Comparison of ENCODE assay signal across 34 mouse cellular contexts in the genomic region with DNA sequence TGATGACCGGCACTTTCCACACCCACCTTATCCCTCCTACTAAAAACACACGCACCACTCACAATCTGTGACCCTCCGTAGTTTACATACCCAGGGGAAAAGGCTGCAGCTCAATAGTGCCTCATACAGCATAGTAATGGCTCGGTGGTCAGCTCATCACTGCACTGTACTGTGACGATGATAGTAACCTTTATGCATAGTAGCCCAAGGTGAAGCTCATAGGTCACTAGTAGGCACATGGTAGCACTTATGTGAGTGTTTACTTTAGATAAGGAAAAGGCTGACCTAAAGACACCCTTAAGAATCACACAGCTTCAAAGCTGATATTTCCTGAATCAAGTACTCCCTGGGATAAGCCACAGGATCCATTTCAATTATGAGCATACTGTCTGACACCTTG. TPM values are rescaled to one million over a fixed set of nuclear protein-coding genes. Genes with fewer than 3 reads are reported as not detected.
DNase-seq lines count a peak whose midpoint lies in the region; ATAC-seq lines count a peak whose summit lies in the region.
"Had no signal": no experiment of that assay in that cellular context is flagged by ENCODE, and none has a peak within 500 bp of the region (broad histone marks: within the 10 kb centered on the region; RNA-seq: fewer than 3 reads in every experiment).

No protein-coding gene starts in this region.

- intact Hi-C loops in left cerebral cortex, postnatal 10 days (cut with DNase I) = no loop called here

- H3K4me2 ChIP-seq in forebrain, embryonic 15.5 days (replicated peaks) = no peak overlapping the region
- no peak overlapping the region for H3K4me2 ChIP-seq in liver, embryonic 11.5 days
- H3K4me2 ChIP-seq in liver, embryonic 13.5 days = no peak overlapping the region
- no peak overlapping the region for H3K4me2 ChIP-seq in kidney, embryonic 16.5 days (replicated peaks; ENCODE audit: low read depth, low read length)
- H3K4me2 ChIP-seq: embryonic facial prominence, embryonic 12.5 days; heart, embryonic 12.5 days; kidney, embryonic 15.5 days; midbrain, embryonic 11.5 days; stomach, embryonic 15.5 days had no signal

- H3K4me1 ChIP-seq in forebrain, embryonic 15.5 days = no peaks in the 10 kb centered on the region
- peaks cover 27% of the 10 kb centered on the region for H3K4me1 ChIP-seq in forebrain, embryonic 10.5 days
- no peaks in the 10 kb centered on the region; the same call in 1 of the 2 replicates for H3K4me1 ChIP-seq in liver, embryonic 11.5 days (replicated peaks; ENCODE audit: control insufficient read depth, insufficient read depth, low read length)
- peaks cover 10% of the 10 kb centered on the region; the same call in 1 of the 2 replicates for H3K4me1 ChIP-seq in liver, embryonic 13.5 days (replicated peaks)
- H3K4me1 ChIP-seq in kidney, embryonic 16.5 days (ENCODE audit: insufficient read depth, low read length) = no peaks in the 10 kb centered on the region
- H3K4me1 ChIP-seq: embryonic facial prominence, embryonic 12.5 days; heart, embryonic 12.5 days; stomach, embryonic 15.5 days had no signal

- H3K9ac ChIP-seq in forebrain, embryonic 15.5 days (replicated peaks) = no peak overlapping the region
- no peak overlapping the region for H3K9ac ChIP-seq in liver, embryonic 11.5 days (ENCODE audit: low read depth, low read length)
- H3K9ac ChIP-seq in liver, embryonic 13.5 days = no peak overlapping the region
- H3K9ac ChIP-seq in kidney, embryonic 16.5 days (replicated peaks; ENCODE audit: low read length) = no peak overlapping the region
- H3K9ac ChIP-seq: embryonic facial prominence, embryonic 12.5 days; heart, embryonic 12.5 days; kidney, embryonic 15.5 days; stomach, embryonic 15.5 days had no signal

- H3K4me3 ChIP-seq in forebrain, embryonic 15.5 days = no peak overlapping the region
- no peak overlapping the region for H3K4me3 ChIP-seq in forebrain, embryonic 10.5 days
- no peak overlapping the region for H3K4me3 ChIP-seq in liver, embryonic 11.5 days (ENCODE audit: low read depth, low read length)
- no peak overlapping the region for H3K4me3 ChIP-seq in liver, embryonic 13.5 days (replicated peaks)
- H3K4me3 ChIP-seq in kidney, embryonic 16.5 days (ENCODE audit: low read length) = no peak overlapping the region
- H3K4me3 ChIP-seq: embryonic facial prominence, embryonic 12.5 days; heart, adult 2 months; heart, embryonic 12.5 days; kidney, embryonic 15.5 days; layer of hippocampus, adult 2 months; stomach, embryonic 15.5 days had no signal

- ATAC-seq in forebrain, embryonic 15.5 days (replicated peaks) = peak; percentile 44; the same call in 1 of the 2 replicates
- ATAC-seq in liver, embryonic 11.5 days (replicated peaks; ENCODE audit: low FRiP score) = peak; percentile 58
- ATAC-seq in liver, embryonic 13.5 days (ENCODE audit: low read depth) = peak; percentile 71
- ATAC-seq in megakaryocyte progenitor cell, adult 5-6 weeks (replicated peaks; ENCODE audit: poor library complexity) = peak; percentile 17; the same call in 1 of the 2 replicates
- ATAC-seq in kidney, embryonic 16.5 days (ENCODE audit: low FRiP score, low TSS enrichment) = no peak
- ATAC-seq: activated CD4-positive, CD25-positive, alpha-beta regulatory T cell, adult 4 months; forebrain, embryonic 16.5 days had no signal

- no peak overlapping the region for H3K27ac ChIP-seq in forebrain, embryonic 15.5 days (replicated peaks)
- H3K27ac ChIP-seq in forebrain, embryonic 10.5 days = no peak overlapping the region
- H3K27ac ChIP-seq in liver, embryonic 11.5 days (ENCODE audit: low read depth, low read length) = no peak overlapping the region
- no peak overlapping the region for H3K27ac ChIP-seq in liver, embryonic 13.5 days
- H3K27ac ChIP-seq in kidney, embryonic 16.5 days (ENCODE audit: low read length) = no peak overlapping the region
- H3K27ac ChIP-seq: embryonic facial prominence, embryonic 12.5 days; heart, adult 2 months; kidney, embryonic 15.5 days; layer of hippocampus, adult 2 months; stomach, embryonic 15.5 days had no signal

- H3K9me3 ChIP-seq in forebrain, embryonic 15.5 days = no peaks in the 10 kb centered on the region
- no peaks in the 10 kb centered on the region for H3K9me3 ChIP-seq in forebrain, embryonic 10.5 days
- no peaks in the 10 kb centered on the region for H3K9me3 ChIP-seq in liver, embryonic 11.5 days (ENCODE audit: control insufficient read depth, low read length)
- H3K9me3 ChIP-seq in liver, embryonic 13.5 days (replicated peaks) = no peaks in the 10 kb centered on the region
- H3K9me3 ChIP-seq in kidney, embryonic 16.5 days (ENCODE audit: low read length) = no peaks in the 10 kb centered on the region
- H3K9me3 ChIP-seq: embryonic facial prominence, embryonic 12.5 days; heart, embryonic 12.5 days; kidney, embryonic 15.5 days; stomach, embryonic 15.5 days had no signal

- peaks cover 5% of the 10 kb centered on the region; the same call in 1 of the 2 replicates for H3K36me3 ChIP-seq in forebrain, embryonic 15.5 days
- H3K36me3 ChIP-seq in forebrain, embryonic 10.5 days (replicated peaks) = peaks cover 37% of the 10 kb centered on the region
- no peaks in the 10 kb centered on the region; the same call in 1 of the 2 replicates for H3K36me3 ChIP-seq in liver, embryonic 11.5 days (ENCODE audit: control insufficient read depth, insufficient read depth, low read length)
- H3K36me3 ChIP-seq in liver, embryonic 13.5 days = peaks cover 16% of the 10 kb centered on the region
- H3K36me3 ChIP-seq in kidney, embryonic 16.5 days (ENCODE audit: insufficient read depth, low read length) = peaks cover 7% of the 10 kb centered on the region; the same call in 1 of the 2 replicates
- H3K36me3 ChIP-seq: stomach, embryonic 15.5 days had no signal

- WGBS in forebrain, embryonic 15.5 days = 92% methylated on average over 5 of the region's 5 CpGs
- 90% methylated on average over 5 of the region's 5 CpGs for WGBS in forebrain, embryonic 10.5 days
- 77% methylated on average over 5 of the region's 5 CpGs for WGBS in liver, embryonic 11.5 days
- 63% methylated on average over 5 of the region's 5 CpGs for WGBS in liver, embryonic 13.5 days (ENCODE audit: insufficient replicate concordance)
- WGBS in kidney, embryonic 16.5 days = 83% methylated on average over 5 of the region's 5 CpGs

- DNase-seq in forebrain, embryonic 10.5 days (ENCODE audit: extremely low spot score, low spot score) = no peak
- no peak for DNase-seq in liver, embryonic 11.5 days (ENCODE audit: low spot score)
- DNase-seq in liver = no peak
- no peak for DNase-seq in liver, embryonic 13.5 days
- no peak for DNase-seq in left cerebral cortex, postnatal 10 days (ENCODE audit: extremely low spot score in 1 of 2, low spot score in 2 of 2)
- DNase-seq: adrenal gland, adult 2 months; adrenal gland, postnatal 36 days; cerebellum, adult 8-10 months; cerebellum, postnatal 36 days; heart, adult 2 months; kidney, adult 18-20 months; kidney, postnatal 36 days; lung, adult 18-20 months; lung, postnatal 10 days; right cerebral cortex, postnatal 25 days; thymus, adult 18-20 months; thymus, postnatal 25 days had no signal

- no peaks in the 10 kb centered on the region for H3K27me3 ChIP-seq in forebrain, embryonic 15.5 days
- H3K27me3 ChIP-seq in forebrain, embryonic 10.5 days (ENCODE audit: poor library complexity, severe bottlenecking) = no peaks in the 10 kb centered on the region
- H3K27me3 ChIP-seq in liver, embryonic 11.5 days (replicated peaks; ENCODE audit: control insufficient read depth, insufficient read depth, low read length) = no peaks in the 10 kb centered on the region
- no peaks in the 10 kb centered on the region for H3K27me3 ChIP-seq in liver, embryonic 13.5 days
- H3K27me3 ChIP-seq in kidney, embryonic 16.5 days (ENCODE audit: insufficient read depth, low read length) = no peaks in the 10 kb centered on the region
- H3K27me3 ChIP-seq: CH12.LX; embryonic facial prominence, embryonic 12.5 days; heart, embryonic 12.5 days; kidney, embryonic 15.5 days; stomach, embryonic 15.5 days had no signal

RNA-seq across cellular contexts. Expression of gene Hnrnpd, which starts 26.2 kb away (rescaled TPM):
- polyA plus RNA-seq in forebrain, embryonic 15.5 days (2015; fragmentation: Nextera tagmentation; extraction: Ambion mirVana) = 242 and 245 TPM in 2 replicates
- 200 and 207 TPM in 2 replicates for polyA plus RNA-seq in forebrain, embryonic 10.5 days (2016; fragmentation: Nextera tagmentation; extraction: Ambion mirVana)
- 150 and 152 TPM in 2 replicates for polyA plus RNA-seq in liver, embryonic 11.5 days (2014; fragmentation: Nextera tagmentation; extraction: Ambion mirVana)
- polyA plus RNA-seq in liver, embryonic 13.5 days (2015; fragmentation: Nextera tagmentation; extraction: Ambion mirVana) = 84.1 and 109 TPM in 2 replicates
- 378 and 387 TPM in 2 replicates for total RNA-seq in megakaryocyte progenitor cell, adult 5-6 weeks (2015)
- 92.7 and 143 TPM in 2 replicates for total RNA-seq in megakaryocyte progenitor cell, adult 5-6 weeks (2017)
- 100 to 1,000 TPM; 229 to 243 TPM for total RNA-seq in left cerebral cortex, postnatal 10 days (2021)
- 57.2 and 84.8 TPM in 2 replicates for polyA plus RNA-seq in kidney, embryonic 16.5 days (2015; fragmentation: Nextera tagmentation; extraction: Ambion mirVana)

RNA-seq across cellular contexts. Expression of gene 4930524J08Rik, which starts 26.3 kb away (rescaled TPM):
- polyA plus RNA-seq in forebrain, embryonic 15.5 days (2015; fragmentation: Nextera tagmentation; extraction: Ambion mirVana) = 2.3 and 4.5 TPM in 2 replicates
- polyA plus RNA-seq in forebrain, embryonic 10.5 days (2016; fragmentation: Nextera tagmentation; extraction: Ambion mirVana) = 1.7 and 2.2 TPM in 2 replicates
- polyA plus RNA-seq in liver, embryonic 11.5 days (2014; fragmentation: Nextera tagmentation; extraction: Ambion mirVana) = 1.3 and 1.9 TPM in 2 replicates
- 0.46 and 0.59 TPM in 2 replicates for polyA plus RNA-seq in liver, embryonic 13.5 days (2015; fragmentation: Nextera tagmentation; extraction: Ambion mirVana)
- 0.98 and 1.2 TPM in 2 replicates for total RNA-seq in megakaryocyte progenitor cell, adult 5-6 weeks (2015)
- total RNA-seq in megakaryocyte progenitor cell, adult 5-6 weeks (2017) = 1.9 TPM in 1 of 2 replicates, not detected in the other
- 1 to 10 TPM; 1.7 to 2.9 TPM for total RNA-seq in left cerebral cortex, postnatal 10 days (2021)
- polyA plus RNA-seq in kidney, embryonic 16.5 days (2015; fragmentation: Nextera tagmentation; extraction: Ambion mirVana) = 1.5 and 2.0 TPM in 2 replicates
- total RNA-seq: hematopoietic stem cell, adult 5-6 weeks; neutrophil, adult 5-6 weeks had no signal
- polyA plus RNA-seq: activated CD4-positive, CD25-positive, alpha-beta regulatory T cell, adult 4 months had no signal

RNA-seq across cellular contexts. Expression of gene Vamp9, which starts 46.5 kb away (rescaled TPM):
- polyA plus RNA-seq in forebrain, embryonic 15.5 days (2015; fragmentation: Nextera tagmentation; extraction: Ambion mirVana) = 0.64 and 0.86 TPM in 2 replicates
- 0.25 and 0.30 TPM in 2 replicates for polyA plus RNA-seq in forebrain, embryonic 10.5 days (2016; fragmentation: Nextera tagmentation; extraction: Ambion mirVana)
- not detected in 2 replicates for polyA plus RNA-seq in liver, embryonic 11.5 days (2014; fragmentation: Nextera tagmentation; extraction: Ambion mirVana)
- not detected in 2 replicates for polyA plus RNA-seq in liver, embryonic 13.5 days (2015; fragmentation: Nextera tagmentation; extraction: Ambion mirVana)
- not detected in 2 replicates for total RNA-seq in megakaryocyte progenitor cell, adult 5-6 weeks (2015)
- not detected in 2 replicates for total RNA-seq in megakaryocyte progenitor cell, adult 5-6 weeks (2017)
- total RNA-seq in left cerebral cortex, postnatal 10 days (2021) = under 1 TPM in 1 of 2 experiments, not detected in 1; 0.51 TPM
- polyA plus RNA-seq in kidney, embryonic 16.5 days (2015; fragmentation: Nextera tagmentation; extraction: Ambion mirVana) = 0.28 and 0.42 TPM in 2 replicates
- total RNA-seq: CH12.LX; ES-E14; gastrocnemius, adult 8-10 months; hematopoietic stem cell, adult 5-6 weeks; neutrophil, adult 5-6 weeks had no signal
- polyA plus RNA-seq: activated CD4-positive, CD25-positive, alpha-beta regulatory T cell, adult 4 months; C2C12; heart, adult 2 months; heart, embryonic 12.5 days; kidney, embryonic 15.5 days; midbrain, embryonic 11.5 days had no signal
